Mouse (Mus musculus) cortical plate, adult 2 months (tissue): ENCODE results near the gene Thoc6. TPM values are rescaled to one million over a fixed set of nuclear protein-coding genes. Genes with fewer than 3 reads are reported as not detected.

Experiments
- H3K27ac ChIP-seq: fragments of 200-500 bp; 2 replicates; pipeline ENCODE4 v1.5.1; 2012; ENCODE audit warnings: low read length, control low read depth, inconsistent platforms; ENCODE audit not compliant: insufficient read depth
- H3K4me1 ChIP-seq: fragments of 200-500 bp; 2 replicates; pipeline ENCODE4 v1.6.1; 2011; ENCODE audit warnings: low read length; ENCODE audit not compliant: control insufficient read depth, insufficient read depth
- H3K4me3 ChIP-seq: fragments of 200-500 bp; 2 replicates; pipeline ENCODE4 v1.5.1; 2011; ENCODE audit warnings: mild to moderate bottlenecking, low read length, control low read depth; ENCODE audit not compliant: insufficient read depth
- CTCF ChIP-seq: fragments of 200-500 bp; IDR thresholded peaks from 2 replicates; pipeline ENCODE4 v1.5.1; 2011; ENCODE audit warnings: mild to moderate bottlenecking, control low read depth, low read length; ENCODE audit not compliant: insufficient read depth; ENCODE audit errors: extremely low read depth
- POLR2A ChIP-seq: fragments of 200-500 bp; IDR thresholded peaks from 2 replicates; pipeline ENCODE4 v1.6.1; 2011; ENCODE audit warnings: mild to moderate bottlenecking, low read length, control low read depth; ENCODE audit not compliant: insufficient read depth; ENCODE audit errors: extremely low read depth
- polyA plus RNA-seq: library from polyadenylated mRNA; depleted of rRNA; stranded (reverse); fragments of >200 nt; gene quantifications from 2 replicates; pipeline ENCODE4 v1.2.3, GENCODE M21; 2012; rRNA removed

The Thoc6 gene
- polyA plus RNA-seq, result 8.5 and 8.8 TPM in 2 replicates

DNA sequence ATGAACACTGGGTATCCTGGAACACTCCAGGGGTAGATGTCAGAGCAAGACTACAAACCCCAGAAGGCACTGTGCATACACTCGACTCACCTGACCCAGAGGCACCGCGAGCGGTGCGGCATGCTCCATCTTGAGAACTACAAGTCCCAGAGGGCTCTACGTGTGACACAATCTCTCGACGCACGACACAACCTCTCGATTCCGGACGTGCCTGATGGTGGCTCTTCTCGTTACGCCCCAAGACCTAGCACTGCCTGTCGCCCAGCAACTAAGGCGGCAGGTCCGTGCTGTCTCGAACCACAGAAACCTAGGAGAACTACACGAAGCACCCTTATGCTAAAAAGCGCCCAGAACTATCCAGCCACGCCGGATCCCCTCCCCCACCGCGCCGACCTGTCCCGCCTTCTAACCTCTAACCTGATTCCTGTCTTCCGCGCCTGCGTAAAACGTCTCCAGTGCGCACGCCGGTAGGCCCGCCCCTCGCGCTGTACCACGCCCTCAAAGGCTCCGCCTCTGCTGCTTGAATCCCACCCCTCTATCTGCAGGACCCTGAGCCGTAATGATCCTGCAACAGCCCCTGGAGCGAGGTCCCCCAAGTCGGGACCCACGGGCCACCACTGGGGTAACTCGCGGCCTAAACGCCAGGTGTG lies at the start of gene Thoc6, which contains the start of gene Hcfc1r1:
Gene Thoc6 (minus strand): TSS at position 459 of the 650 bp plus-strand sequence.
Gene Hcfc1r1 (plus strand): TSS at position 173 of the 650 bp plus-strand sequence.
- H3K27ac ChIP-seq, result peak within 1 kb of the TSS; percentile 79
- H3K4me3 ChIP-seq, result peak within 1 kb of the TSS; percentile 66
- H3K4me1 ChIP-seq, result peaks cover 2% of the 10 kb centered on the region
- peak; percentile 83 for TF ChIP-seq POLR2A
- no peak for TF ChIP-seq CTCF

DNA sequence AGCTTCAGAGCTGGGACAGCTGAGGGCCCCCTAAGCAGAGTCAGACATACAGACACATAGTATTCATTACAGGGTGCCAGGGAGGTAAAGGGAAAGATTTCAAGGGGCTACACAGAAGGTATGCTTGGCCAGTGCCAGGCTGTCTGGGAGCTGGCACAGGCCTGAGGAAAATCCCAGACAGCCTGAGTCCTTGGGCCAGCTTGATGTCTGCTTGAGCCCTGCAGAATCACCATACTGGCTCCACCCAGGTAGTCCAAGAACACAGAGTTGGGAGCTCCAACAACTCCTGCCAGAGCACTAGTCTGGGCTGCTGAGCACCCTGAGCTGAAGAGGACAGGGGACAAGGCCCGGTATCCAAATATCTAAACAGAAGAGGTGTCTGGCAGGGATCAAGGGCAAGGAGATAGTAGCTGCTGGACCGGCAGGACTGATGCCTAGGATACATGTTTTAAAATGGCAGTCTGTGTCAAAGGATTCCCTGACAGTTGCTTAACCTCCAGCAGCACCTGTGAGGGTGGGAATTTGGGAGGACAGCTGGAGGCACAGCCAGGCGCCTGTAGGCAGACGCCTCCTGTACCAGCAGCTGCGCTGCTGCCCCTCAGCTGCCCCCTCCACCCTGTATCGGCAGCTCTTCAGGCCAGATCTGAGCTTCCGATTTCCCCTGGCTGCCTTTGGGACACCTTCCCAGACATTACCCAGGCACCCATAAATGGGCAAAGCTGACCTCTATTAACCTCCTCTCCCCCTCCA lies 48.9 kb upstream of the Thoc6 start, which contains the start of gene 1520401A03Rik:
Gene 1520401A03Rik (minus strand): TSS at position 408 of the 750 bp plus-strand sequence.
- Histone ChIP-seq H3K4me3 (no peak within 1 kb of the TSS), H3K27ac (no peak within 1 kb of the TSS), H3K4me1 (peaks cover 2% of the 10 kb centered on the region; the same call in 1 of the 2 replicates)
- TF ChIP-seq CTCF, result no peak
- TF ChIP-seq POLR2A, result no peak

DNA sequence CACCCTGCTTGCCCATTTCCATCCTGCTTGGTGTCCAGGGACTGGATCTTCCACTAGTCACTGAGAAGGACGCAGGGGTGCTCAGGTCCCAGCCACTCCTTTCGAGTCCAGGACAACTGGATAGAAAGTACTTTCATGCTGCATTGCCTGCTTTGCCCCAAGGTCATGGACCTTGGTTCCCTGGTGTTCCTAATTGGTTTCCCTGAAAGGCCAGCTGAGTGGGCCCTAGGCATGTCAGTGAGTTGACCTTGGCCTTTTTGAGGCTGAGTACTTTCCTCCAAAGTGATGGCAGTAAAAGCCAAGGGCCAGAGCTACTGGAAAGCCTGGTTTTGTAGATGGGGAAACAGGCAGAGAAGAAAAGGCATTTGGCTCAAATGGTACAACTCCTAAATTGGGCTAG lies 48.2 kb upstream of the Thoc6 start:
- Histone ChIP-seq H3K4me1 (peaks cover 2% of the 10 kb centered on the region; the same call in 1 of the 2 replicates), H3K4me3 (no peak overlapping the region), H3K27ac (no peak overlapping the region)
- TF ChIP-seq CTCF (no peak), POLR2A (no peak)

DNA sequence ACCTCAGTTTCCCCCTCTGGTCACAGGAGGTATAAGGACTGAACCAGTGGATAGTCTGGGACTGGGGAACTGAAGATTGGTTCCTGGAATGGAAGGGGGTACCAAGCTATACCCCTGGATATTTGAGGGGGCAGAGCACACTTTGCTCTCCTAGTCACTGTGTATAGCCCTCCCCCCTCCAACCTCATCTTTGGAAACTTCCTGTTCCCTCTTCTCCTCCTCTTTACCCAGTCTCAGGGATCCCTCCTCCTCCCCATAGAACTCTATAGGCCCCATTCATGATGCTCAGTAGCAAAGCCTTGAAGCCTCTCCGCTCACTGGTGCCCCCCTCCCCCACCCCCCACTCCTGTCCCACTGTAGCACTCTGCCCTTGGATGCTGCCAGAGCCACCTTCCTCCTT lies 45.8 kb upstream of the Thoc6 start:
- no peaks in the 10 kb centered on the region for H3K4me1 ChIP-seq
- no peak overlapping the region for H3K27ac ChIP-seq
- no peak for TF ChIP-seq CTCF
- TF ChIP-seq POLR2A, result no peak
- no peak overlapping the region for H3K4me3 ChIP-seq

DNA sequence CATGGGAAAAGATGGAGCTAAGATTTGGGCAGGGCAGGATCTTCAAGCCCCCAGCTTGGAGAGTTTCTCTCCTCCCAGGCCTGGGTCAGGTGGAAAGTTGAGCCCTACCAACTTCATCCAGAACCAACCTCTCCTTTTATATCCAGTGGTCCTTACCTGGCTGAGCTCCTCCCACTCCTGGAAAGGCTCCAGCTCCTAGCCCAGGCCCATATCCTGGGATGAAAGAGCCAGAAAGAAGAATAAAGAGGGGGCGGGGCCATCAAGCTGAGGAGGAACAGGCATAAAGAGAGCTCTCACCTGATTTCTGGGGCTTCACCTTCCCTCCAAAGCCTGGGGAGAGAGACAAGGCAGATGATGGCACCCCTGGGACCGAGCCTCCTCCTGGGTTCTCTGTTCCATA lies 43.3 kb upstream of the Thoc6 start:
- no peak overlapping the region for H3K27ac ChIP-seq
- H3K4me3 ChIP-seq, result no peak overlapping the region
- H3K4me1 ChIP-seq, result no peaks in the 10 kb centered on the region
- no peak for TF ChIP-seq POLR2A
- no peak for TF ChIP-seq CTCF

DNA sequence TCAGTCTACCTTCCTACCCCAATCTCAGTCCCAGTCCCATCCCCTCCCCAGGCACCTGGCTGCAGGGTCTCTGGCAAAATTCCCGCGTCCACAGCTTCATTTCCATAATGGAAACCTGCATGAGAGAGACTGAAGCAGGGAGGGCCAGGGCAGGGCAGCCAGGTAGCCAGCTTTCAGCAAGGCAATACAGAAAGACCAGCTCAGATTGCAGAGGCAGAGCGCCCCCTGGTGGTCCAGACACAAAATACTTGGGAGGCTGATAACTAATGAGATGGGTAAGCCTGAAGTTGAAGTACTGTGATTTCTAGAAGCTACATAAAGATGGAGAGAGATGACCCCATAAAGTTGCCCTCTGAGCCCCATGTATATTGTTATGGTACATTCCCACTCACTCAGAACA lies 32.5 kb upstream of the Thoc6 start:
- H3K4me1 ChIP-seq, result no peaks in the 10 kb centered on the region
- no peak overlapping the region for H3K27ac ChIP-seq
- peak; percentile 89 for TF ChIP-seq CTCF
- TF ChIP-seq POLR2A, result no peak
- H3K4me3 ChIP-seq, result no peak overlapping the region

DNA sequence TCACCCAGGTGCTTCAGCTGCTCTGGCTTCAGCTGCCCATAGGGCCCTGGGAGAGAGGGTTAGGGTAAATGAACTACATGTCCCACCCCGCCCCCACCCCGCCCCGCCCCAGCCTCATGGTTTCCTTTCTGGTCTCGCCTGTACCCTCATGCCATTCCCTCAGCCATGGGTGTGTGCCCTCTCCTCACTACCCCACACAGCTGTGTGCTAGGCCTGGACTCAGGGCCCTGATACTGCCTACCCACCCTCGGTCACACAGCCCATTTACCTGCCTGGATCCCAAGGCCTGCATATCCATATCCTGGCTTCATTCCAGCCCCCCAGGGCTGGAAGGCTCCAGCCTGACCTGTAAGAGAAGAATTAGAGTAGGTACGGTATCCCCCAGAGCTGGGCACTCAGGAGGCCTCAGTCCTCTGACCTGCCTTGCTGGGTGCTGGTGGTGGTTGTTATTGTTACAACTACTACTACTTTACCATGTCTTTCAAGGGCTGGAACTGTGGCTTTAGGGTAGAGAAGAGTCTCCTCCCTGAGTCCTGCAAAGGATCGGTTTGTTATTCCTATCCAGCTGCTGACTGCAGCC lies 31.9 kb upstream of the Thoc6 start:
- no peak overlapping the region for H3K4me3 ChIP-seq
- TF ChIP-seq CTCF (no peak), POLR2A (no peak)
- no peak overlapping the region for H3K27ac ChIP-seq
- H3K4me1 ChIP-seq, result no peaks in the 10 kb centered on the region

DNA sequence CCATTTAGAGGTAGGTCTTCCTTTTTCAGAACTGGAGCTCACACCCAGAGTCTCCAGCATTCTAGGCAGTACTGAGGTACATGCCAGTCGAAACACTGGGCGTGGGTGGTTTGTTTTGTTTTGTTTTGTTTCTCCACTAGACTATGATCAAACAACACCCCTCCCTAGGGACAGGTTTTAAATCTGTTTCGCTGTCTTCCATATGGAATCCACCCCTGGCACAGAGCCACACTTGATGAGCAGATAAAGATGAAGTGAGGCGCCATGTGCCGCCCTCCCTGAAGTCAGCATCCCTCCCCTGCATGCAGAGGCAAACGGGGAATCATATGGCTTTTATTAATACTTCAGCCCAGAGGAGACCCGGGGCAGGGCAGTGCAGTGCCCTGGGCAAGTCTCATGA lies 31.1 kb upstream of the Thoc6 start:
- TF ChIP-seq POLR2A (no peak), CTCF (no peak)
- no peak overlapping the region for H3K4me3 ChIP-seq
- no peaks in the 10 kb centered on the region for H3K4me1 ChIP-seq
- H3K27ac ChIP-seq, result no peak overlapping the region

DNA sequence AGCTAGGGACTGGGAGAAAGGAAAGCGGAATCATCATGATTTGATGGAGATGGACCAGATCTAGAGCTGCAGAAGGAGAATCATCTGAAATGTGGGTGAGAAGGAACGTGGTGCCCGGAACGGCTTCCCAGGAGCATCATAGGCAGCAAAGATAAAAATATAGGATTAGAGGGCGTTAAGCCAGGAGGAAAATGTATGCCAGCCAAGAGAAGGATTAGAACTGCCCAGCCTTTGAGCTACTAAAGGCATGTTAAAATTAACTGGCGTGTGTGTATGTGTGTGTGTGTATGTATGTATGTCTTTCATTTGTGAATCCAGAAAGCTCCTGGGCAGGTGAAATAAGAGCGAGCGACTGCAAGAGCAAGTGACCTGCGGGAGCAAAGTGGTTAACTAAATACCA lies 29.6 kb upstream of the Thoc6 start:
- Histone ChIP-seq H3K27ac (no peak overlapping the region), H3K4me1 (no peaks in the 10 kb centered on the region), H3K4me3 (no peak overlapping the region)
- TF ChIP-seq POLR2A (no peak), CTCF (no peak)

DNA sequence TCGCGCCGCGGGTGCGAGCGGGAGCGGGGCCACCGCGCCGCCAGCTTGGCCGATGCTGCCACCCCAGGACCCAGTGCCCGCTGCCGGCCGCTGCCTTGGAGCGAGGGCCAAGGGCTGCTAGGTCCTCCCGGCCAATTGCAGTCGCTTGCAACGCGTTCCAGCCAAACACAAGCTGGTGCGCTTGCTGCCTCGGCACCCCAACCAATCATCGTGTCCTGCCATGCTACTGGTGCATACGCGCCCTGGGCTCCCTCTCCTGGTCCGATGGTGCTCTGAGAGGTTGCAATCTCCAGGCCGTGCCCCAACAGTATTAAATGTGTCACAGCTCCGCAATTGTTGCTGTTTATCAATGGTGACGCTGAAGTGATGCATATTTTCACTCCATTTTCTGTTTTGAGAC lies 26.4 kb upstream of the Thoc6 start:
- H3K27ac ChIP-seq, result no peak overlapping the region
- peak; percentile 59 for TF ChIP-seq CTCF
- peak; percentile 47; the same call in 1 of the 2 replicates for TF ChIP-seq POLR2A
- H3K4me1 ChIP-seq, result no peaks in the 10 kb centered on the region
- peak overlapping the region; percentile 14 for H3K4me3 ChIP-seq
